In the genomic region with DNA sequence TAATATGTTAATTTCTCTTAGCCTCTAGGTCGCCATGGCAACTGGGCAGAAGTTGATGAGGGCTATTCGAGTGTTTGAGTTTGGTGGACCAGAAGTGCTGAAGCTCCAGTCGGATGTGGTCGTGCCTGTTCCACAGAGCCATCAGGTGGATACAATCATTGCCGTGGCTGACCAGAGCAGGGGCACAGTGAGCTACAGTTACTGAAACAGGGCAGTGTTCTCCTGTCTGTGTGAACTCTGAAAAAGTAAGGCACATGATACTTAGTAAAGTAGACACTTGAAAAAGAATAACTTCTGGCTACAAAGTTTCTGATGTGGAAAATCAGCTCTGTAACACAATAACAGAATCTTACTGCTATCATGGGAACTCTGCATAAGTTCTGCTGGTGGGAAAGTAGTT, we compare ENCODE assay signal across 26 mouse cellular contexts. TPM values are rescaled to one million over a fixed set of nuclear protein-coding genes. Genes with fewer than 3 reads are reported as not detected.
DNase-seq lines count a peak whose midpoint lies in the region; ATAC-seq and TF ChIP-seq lines count a peak whose summit lies in the region.
"Had no signal": no experiment of that assay in that cellular context is flagged by ENCODE, and none has a peak within 500 bp of the region (broad histone marks: within the 10 kb centered on the region; RNA-seq: fewer than 3 reads in every experiment).

No protein-coding gene starts in this region.

- intact Hi-C loops in heart, adult 2 months (cut with DNase I): no loop called here

- ATAC-seq in kidney, embryonic 14.5 days (ENCODE audit: low FRiP score, low TSS enrichment): no peak
- ATAC-seq in midbrain, embryonic 11.5 days (ENCODE audit: low FRiP score): no peak
- no peak for ATAC-seq in midbrain, embryonic 16.5 days
- ATAC-seq: activated CD4-positive, CD25-positive, alpha-beta regulatory T cell, adult 4 months; CD4-positive, CD25-positive, alpha-beta regulatory T cell, adult 4 months; forebrain, embryonic 13.5 days; forebrain, embryonic 15.5 days; Patski had no signal

- H3K4me3 ChIP-seq in kidney, embryonic 14.5 days (ENCODE audit: low read length): no peak overlapping the region
- no peak overlapping the region for H3K4me3 ChIP-seq in midbrain, embryonic 11.5 days (ENCODE audit: low read depth, low read length)
- no peak overlapping the region for H3K4me3 ChIP-seq in midbrain, embryonic 16.5 days (ENCODE audit: low read depth, low read length)
- H3K4me3 ChIP-seq in heart, adult 2 months: no peak overlapping the region
- H3K4me3 ChIP-seq: embryonic facial prominence, embryonic 10.5 days; embryonic facial prominence, embryonic 12.5 days; forebrain, embryonic 13.5 days; forebrain, embryonic 15.5 days had no signal

- H3K4me2 ChIP-seq in kidney, embryonic 14.5 days (replicated peaks; ENCODE audit: low read depth, low read length): no peak overlapping the region
- no peak overlapping the region for H3K4me2 ChIP-seq in midbrain, embryonic 11.5 days
- H3K4me2 ChIP-seq in midbrain, embryonic 16.5 days (ENCODE audit: low read length): no peak overlapping the region
- H3K4me2 ChIP-seq: embryonic facial prominence, embryonic 12.5 days; forebrain, embryonic 13.5 days; forebrain, embryonic 15.5 days had no signal

- H3K27me3 ChIP-seq in kidney, embryonic 14.5 days (ENCODE audit: control insufficient read depth, insufficient read depth, low read length): no peaks in the 10 kb centered on the region
- no peaks in the 10 kb centered on the region for H3K27me3 ChIP-seq in midbrain, embryonic 11.5 days (ENCODE audit: control insufficient read depth, insufficient read depth, low read length)
- no peaks in the 10 kb centered on the region for H3K27me3 ChIP-seq in midbrain, embryonic 16.5 days (ENCODE audit: control insufficient read depth, insufficient read depth, low read depth, low read length)
- H3K27me3 ChIP-seq in heart, adult 2 months (ENCODE audit: control insufficient read depth, insufficient read depth, low read length): no peaks in the 10 kb centered on the region
- H3K27me3 ChIP-seq: CH12.LX; embryonic facial prominence, embryonic 12.5 days; forebrain, embryonic 13.5 days; forebrain, embryonic 15.5 days; Patski had no signal

- peaks cover 10% of the 10 kb centered on the region; the same call in 1 of the 2 replicates for H3K36me3 ChIP-seq in kidney, embryonic 14.5 days (ENCODE audit: control insufficient read depth, insufficient read depth, low read length)
- no peaks in the 10 kb centered on the region; the same call in 1 of the 2 replicates for H3K36me3 ChIP-seq in midbrain, embryonic 11.5 days (ENCODE audit: control insufficient read depth, insufficient read depth, low read length)
- no peaks in the 10 kb centered on the region for H3K36me3 ChIP-seq in midbrain, embryonic 16.5 days (ENCODE audit: control insufficient read depth, insufficient read depth, low read length)
- H3K36me3 ChIP-seq in heart, adult 2 months (ENCODE audit: control insufficient read depth, insufficient read depth, low read length): no peaks in the 10 kb centered on the region
- H3K36me3 ChIP-seq: forebrain, embryonic 15.5 days had no signal

- H3K79me2 ChIP-seq in heart, adult 2 months (replicated peaks; ENCODE audit: control insufficient read depth, insufficient read depth, low read length): no peaks in the 10 kb centered on the region

- no peak for TF ChIP-seq CTCF in heart, adult 2 months (IDR thresholded peaks at IDR 0.05)

- DNase-seq in kidney, adult 9 months: peak; percentile 54
- peak; percentile 19 for DNase-seq in midbrain, embryonic 11.5 days (ENCODE audit: low spot score, missing footprints)
- DNase-seq in testis, postnatal 14 days (ENCODE audit: low spot score): peak; percentile 61
- no peak for DNase-seq in testis, postnatal 10 days (ENCODE audit: low spot score)
- peak; percentile 41 for DNase-seq in A20 (ENCODE audit: low read depth, low spot score)
- no peak for DNase-seq in heart, adult 2 months
- DNase-seq: adrenal gland, adult 8-10 months; adrenal gland, postnatal 14 days; adrenal gland, postnatal 36 days; B cell, adult 2 months; cerebellum, adult 11-12 months; cerebellum, adult 2 months; cerebellum, adult 9-10 months; cerebellum, postnatal 10 days; cerebellum, postnatal 25 days had no signal

- no peak for TF ChIP-seq EP300 in heart, adult 2 months (IDR thresholded peaks at IDR 0.05; ENCODE audit: insufficient read depth, low read depth, low read length)

- no peak overlapping the region for H3K9ac ChIP-seq in kidney, embryonic 14.5 days (ENCODE audit: low read depth, low read length)
- no peak overlapping the region for H3K9ac ChIP-seq in midbrain, embryonic 11.5 days (ENCODE audit: low read length)
- H3K9ac ChIP-seq in midbrain, embryonic 16.5 days (ENCODE audit: low read depth, low read length): no peak overlapping the region
- no peak overlapping the region for H3K9ac ChIP-seq in heart, adult 2 months (ENCODE audit: low read depth, low read length)
- H3K9ac ChIP-seq: embryonic facial prominence, embryonic 12.5 days; forebrain, embryonic 13.5 days; forebrain, embryonic 15.5 days had no signal

- no peaks in the 10 kb centered on the region for H3K4me1 ChIP-seq in kidney, embryonic 14.5 days (ENCODE audit: control insufficient read depth, insufficient read depth, low read length)
- no peaks in the 10 kb centered on the region for H3K4me1 ChIP-seq in midbrain, embryonic 11.5 days (ENCODE audit: control insufficient read depth, insufficient read depth, low read length)
- H3K4me1 ChIP-seq in midbrain, embryonic 16.5 days (ENCODE audit: control insufficient read depth, insufficient read depth, low read length): no peaks in the 10 kb centered on the region
- no peaks in the 10 kb centered on the region for H3K4me1 ChIP-seq in heart, adult 2 months (ENCODE audit: control insufficient read depth, insufficient read depth, low read length)
- H3K4me1 ChIP-seq: embryonic facial prominence, embryonic 10.5 days; embryonic facial prominence, embryonic 12.5 days; forebrain, embryonic 13.5 days had no signal

- no peak overlapping the region for H3K27ac ChIP-seq in kidney, embryonic 14.5 days (ENCODE audit: low read depth, low read length)
- no peak overlapping the region for H3K27ac ChIP-seq in midbrain, embryonic 11.5 days (ENCODE audit: low read depth, low read length)
- H3K27ac ChIP-seq in midbrain, embryonic 16.5 days (ENCODE audit: low read length): no peak overlapping the region
- no peak overlapping the region for H3K27ac ChIP-seq in heart, adult 2 months
- H3K27ac ChIP-seq: embryonic facial prominence, embryonic 10.5 days; embryonic facial prominence, embryonic 12.5 days; forebrain, embryonic 13.5 days; forebrain, embryonic 15.5 days had no signal

- TF ChIP-seq POLR2A in heart, adult 2 months (IDR thresholded peaks at IDR 0.05; ENCODE audit: insufficient read depth, low read depth, low read length): no peak

- no peaks in the 10 kb centered on the region for H3K9me3 ChIP-seq in kidney, embryonic 14.5 days (ENCODE audit: control insufficient read depth, low read length)
- H3K9me3 ChIP-seq in midbrain, embryonic 11.5 days (ENCODE audit: control insufficient read depth, low read length): no peaks in the 10 kb centered on the region
- H3K9me3 ChIP-seq in midbrain, embryonic 16.5 days (replicated peaks; ENCODE audit: control insufficient read depth, low read length, poor library complexity, severe bottlenecking): no peaks in the 10 kb centered on the region
- H3K9me3 ChIP-seq: embryonic facial prominence, embryonic 10.5 days; embryonic facial prominence, embryonic 12.5 days; forebrain, embryonic 13.5 days; forebrain, embryonic 15.5 days; G1E had no signal

- WGBS in kidney, embryonic 14.5 days: 74% methylated on average over 5 of the region's 5 CpGs
- 74% methylated on average over 5 of the region's 5 CpGs for WGBS in midbrain, embryonic 11.5 days
- WGBS in midbrain, embryonic 16.5 days: 66% methylated on average over 5 of the region's 5 CpGs
- 78% methylated on average over 5 of the region's 5 CpGs for WGBS in heart, adult 2 months

RNA-seq across cellular contexts. Expression of a gene that starts 8.0 kb away (rescaled TPM):
- polyA plus RNA-seq in kidney, embryonic 14.5 days (2014; fragmentation: Nextera tagmentation; extraction: Ambion mirVana): 18.6 and 21.5 TPM in 2 replicates
- polyA plus RNA-seq in midbrain, embryonic 11.5 days (2014; fragmentation: Nextera tagmentation; extraction: Ambion mirVana): 18.4 and 19.0 TPM in 2 replicates
- 12.1 and 13.4 TPM in 2 replicates for polyA plus RNA-seq in midbrain, embryonic 16.5 days (2015; fragmentation: Nextera tagmentation; extraction: Ambion mirVana)
- total RNA-seq in heart, adult 2 months (2021): 1 to 10 TPM; 5.6 to 6.8 TPM
- polyA plus RNA-seq in heart, adult 2 months (2012; rRNA removed): 6.5 and 8.2 TPM in 2 replicates

RNA-seq across cellular contexts. Expression of a gene that starts 8.4 kb away (rescaled TPM):
- 28.5 and 33.4 TPM in 2 replicates for polyA plus RNA-seq in kidney, embryonic 14.5 days (2014; fragmentation: Nextera tagmentation; extraction: Ambion mirVana)
- 18.6 and 21.2 TPM in 2 replicates for polyA plus RNA-seq in midbrain, embryonic 11.5 days (2014; fragmentation: Nextera tagmentation; extraction: Ambion mirVana)
- 10.6 and 12.9 TPM in 2 replicates for polyA plus RNA-seq in midbrain, embryonic 16.5 days (2015; fragmentation: Nextera tagmentation; extraction: Ambion mirVana)
- total RNA-seq in heart, adult 2 months (2021): 10 to 100 TPM; 16.8 to 19.5 TPM
- polyA plus RNA-seq in heart, adult 2 months (2012; rRNA removed): 5.8 and 9.5 TPM in 2 replicates

RNA-seq across cellular contexts. Expression of a gene that starts 58.8 kb away (rescaled TPM):
- polyA plus RNA-seq in kidney, embryonic 14.5 days (2014; fragmentation: Nextera tagmentation; extraction: Ambion mirVana): 0.26 TPM in 1 of 2 replicates, not detected in the other
- 0.20 and 0.80 TPM in 2 replicates for polyA plus RNA-seq in midbrain, embryonic 11.5 days (2014; fragmentation: Nextera tagmentation; extraction: Ambion mirVana)
- polyA plus RNA-seq in midbrain, embryonic 16.5 days (2015; fragmentation: Nextera tagmentation; extraction: Ambion mirVana): 2.8 and 3.3 TPM in 2 replicates
- under 1 TPM; 0.11 to 0.21 TPM for total RNA-seq in heart, adult 2 months (2021)
- polyA plus RNA-seq in heart, adult 2 months (2012; rRNA removed): 0.20 and 0.35 TPM in 2 replicates
- polyA plus RNA-seq: activated CD4-positive, CD25-positive, alpha-beta regulatory T cell, adult 4 months; CD4-positive, CD25-positive, alpha-beta regulatory T cell, adult 4 months; G1E had no signal

Comparison
In these comparisons a context has a peak if more than half of its experiments do, and no peak if none do; other contexts are left out.
1. DNase-seq: peak in kidney, adult 9 months (single experiment), midbrain, embryonic 11.5 days (single experiment), testis, postnatal 14 days (single experiment) and A20 (single experiment); none in testis, postnatal 10 days (single experiment) and heart, adult 2 months (0 of 2).